Mouse (Mus musculus): ENCODE data around the gene Armh1. TPM values are rescaled to one million over a fixed set of nuclear protein-coding genes. Genes with fewer than 3 reads are reported as not detected.
"Not testable (repeated sequence)": the region's sequence is repeated elsewhere in the genome, so short reads cannot be mapped to it uniquely, and the experiment has no call there.

The Armh1 gene
- total and polyA plus RNA-seq, 3 experiments = 0.43 TPM; not detected in 2

- intact Hi-C loops (cut with DNase I) = no loop called here
- peak overlapping the region; percentile 53 for H3K4me3 ChIP-seq
- H3K36me3 ChIP-seq (ENCODE audit: control insufficient read depth, insufficient read depth, low read length) = no peaks in the 10 kb centered on the region
- H3K79me2 ChIP-seq (replicated peaks; ENCODE audit: control insufficient read depth, insufficient read depth, low read length) = no peaks in the 10 kb centered on the region
- TF ChIP-seq POLR2A (IDR thresholded peaks at IDR 0.05; ENCODE audit: insufficient read depth, low read depth, low read length) (no peak), EP300 (IDR thresholded peaks at IDR 0.05; ENCODE audit: insufficient read depth, low read depth, low read length) (no peak), CTCF (IDR thresholded peaks at IDR 0.05) (no peak)
- peak overlapping the region; percentile 98 for H3K27ac ChIP-seq
- WGBS = 54% methylated on average over 3 of the region's 3 CpGs
- DNase-seq = no peak
- peaks cover 6% of the 10 kb centered on the region for H3K4me1 ChIP-seq (ENCODE audit: control insufficient read depth, insufficient read depth, low read length)
- no peaks in the 10 kb centered on the region for H3K27me3 ChIP-seq (ENCODE audit: control insufficient read depth, insufficient read depth, low read length)
- peak overlapping the region; percentile 85 for H3K9ac ChIP-seq (ENCODE audit: low read depth, low read length)
Observed at GRCm38 (mm10) chr4:117188969-117189368, 63.0 kb downstream of the Armh1 start.

- WGBS = 11% methylated on average over 9 of the region's 9 CpGs
- H3K36me3 ChIP-seq (ENCODE audit: control insufficient read depth, insufficient read depth, low read length); H3K79me2 ChIP-seq (replicated peaks; ENCODE audit: control insufficient read depth, insufficient read depth, low read length); H3K4me1 ChIP-seq (ENCODE audit: control insufficient read depth, insufficient read depth, low read length); DNase-seq; H3K27me3 ChIP-seq (ENCODE audit: control insufficient read depth, insufficient read depth, low read length): not testable (repeated sequence)
- Histone ChIP-seq H3K9ac (ENCODE audit: low read depth, low read length) (peak overlapping the region; percentile 63), H3K4me3 (peak overlapping the region; percentile 64), H3K27ac (peak overlapping the region; percentile 85)
- intact Hi-C loops (cut with DNase I) = loop anchor here (2.0 kb wide), 2 partner anchors 26 to 62 kb away; partner anchors contain the start of gene Rps8
Observed at GRCm38 (mm10) chr4:117182759-117183096, 69.2 kb downstream of the Armh1 start.

- intact Hi-C loops (cut with DNase I) = loop anchor here (2.0 kb wide), 2 partner anchors 25 to 61 kb away; partner anchors contain the start of gene Rps8
- TF ChIP-seq CTCF (IDR thresholded peaks at IDR 0.05) (peak; percentile 31), POLR2A (IDR thresholded peaks at IDR 0.05; ENCODE audit: insufficient read depth, low read depth, low read length) (peak; percentile 68), EP300 (IDR thresholded peaks at IDR 0.05; ENCODE audit: insufficient read depth, low read depth, low read length) (no peak)
- peak within 1 kb of the TSS; percentile 64 for H3K4me3 ChIP-seq
- peak within 1 kb of the TSS; percentile 63 for H3K9ac ChIP-seq (ENCODE audit: low read depth, low read length)
- no peaks in the 10 kb centered on the region for H3K36me3 ChIP-seq (ENCODE audit: control insufficient read depth, insufficient read depth, low read length)
- peak; percentile 91 to 97 for DNase-seq
- H3K4me1 ChIP-seq (ENCODE audit: control insufficient read depth, insufficient read depth, low read length) = peaks cover 1% of the 10 kb centered on the region; the same call in 1 of the 2 replicates
- H3K27ac ChIP-seq = peak within 1 kb of the TSS; percentile 85
- H3K27me3 ChIP-seq (ENCODE audit: control insufficient read depth, insufficient read depth, low read length) = no peaks in the 10 kb centered on the region
- WGBS = 1% methylated on average over 42 of the region's 42 CpGs
- H3K79me2 ChIP-seq (replicated peaks; ENCODE audit: control insufficient read depth, insufficient read depth, low read length) = no peaks in the 10 kb centered on the region
Observed at GRCm38 (mm10) chr4:117181863-117182758, 69.8 kb downstream of the Armh1 start, which contains the start of gene Kif2c. Gene Kif2c (minus strand): TSS chr4:117182639.

- Histone ChIP-seq H3K36me3 (ENCODE audit: control insufficient read depth, insufficient read depth, low read length) (no peaks in the 10 kb centered on the region), H3K9ac (ENCODE audit: low read depth, low read length) (no peak overlapping the region), H3K4me3 (no peak overlapping the region), H3K79me2 (replicated peaks; ENCODE audit: control insufficient read depth, insufficient read depth, low read length) (no peaks in the 10 kb centered on the region), H3K27me3 (ENCODE audit: control insufficient read depth, insufficient read depth, low read length) (no peaks in the 10 kb centered on the region), H3K27ac (no peak overlapping the region), H3K4me1 (ENCODE audit: control insufficient read depth, insufficient read depth, low read length) (no peaks in the 10 kb centered on the region)
- intact Hi-C loops (cut with DNase I) = no loop called here
- 80% methylated on average over 5 of the region's 5 CpGs for WGBS
- DNase-seq = no peak
- no peak for TF ChIP-seq POLR2A (IDR thresholded peaks at IDR 0.05; ENCODE audit: insufficient read depth, low read depth, low read length)
- no peak for TF ChIP-seq EP300 (IDR thresholded peaks at IDR 0.05; ENCODE audit: insufficient read depth, low read depth, low read length)
Observed at GRCm38 (mm10) chr4:117169936-117170335, 82.0 kb downstream of the Armh1 start.

Other genes with a start within 250 kb of the Armh1 start
- 10 to 100 TPM; 12.0 to 14.6 TPM for gene Eif2b3, start 232.7 kb downstream of the Armh1 start, total RNA-seq (2021)
- 7.9 and 11.6 TPM in 2 replicates for gene Eif2b3, start 232.7 kb downstream of the Armh1 start, polyA plus RNA-seq (2012; rRNA removed)
- under 1 TPM; 0.70 to 0.86 TPM for gene Ptch2, start 156.1 kb downstream of the Armh1 start, total RNA-seq (2021)
- gene Ptch2, start 156.1 kb downstream of the Armh1 start, polyA plus RNA-seq (2012; rRNA removed) = 2.4 and 3.2 TPM in 2 replicates
- 1 to 10 TPM; 2.9 to 3.2 TPM for gene Btbd19, start 126.4 kb downstream of the Armh1 start, total RNA-seq (2021)
- 6.6 and 12.2 TPM in 2 replicates for gene Btbd19, start 126.4 kb downstream of the Armh1 start, polyA plus RNA-seq (2012; rRNA removed)
- not detected for gene Tctex1d4, start 125.3 kb downstream of the Armh1 start, total RNA-seq (2021)
- gene Tctex1d4, start 125.3 kb downstream of the Armh1 start, polyA plus RNA-seq (2012; rRNA removed) = 0.29 and 4.2 TPM in 2 replicates
- 1 to 10 TPM; 1.4 to 1.9 TPM for gene Plk3, start 118.2 kb downstream of the Armh1 start, total RNA-seq (2021)
- 4.5 and 4.7 TPM in 2 replicates for gene Plk3, start 118.2 kb downstream of the Armh1 start, polyA plus RNA-seq (2012; rRNA removed)
- 100 to 1,000 TPM; 553 to 608 TPM for gene Rps8, start 95.9 kb downstream of the Armh1 start, total RNA-seq (2021)
- 315 and 381 TPM in 2 replicates for gene Rps8, start 95.9 kb downstream of the Armh1 start, polyA plus RNA-seq (2012; rRNA removed)
- gene Kif2c, start 69.5 kb downstream of the Armh1 start, total RNA-seq (2021) = under 1 TPM; 0.14 to 0.26 TPM
- 0.25 and 0.41 TPM in 2 replicates for gene Kif2c, start 69.5 kb downstream of the Armh1 start, polyA plus RNA-seq (2012; rRNA removed)
- 10 to 100 TPM; 25.0 to 30.6 TPM for gene Tmem53, start 174 bp downstream of the Armh1 start, total RNA-seq (2021)
- 51.8 and 62.3 TPM in 2 replicates for gene Tmem53, start 174 bp downstream of the Armh1 start, polyA plus RNA-seq (2012; rRNA removed)
- 10 to 100 TPM; 32.3 to 33.2 TPM for gene Rnf220, start 244.9 kb upstream of the Armh1 start, total RNA-seq (2021)
- 41.4 and 58.5 TPM in 2 replicates for gene Rnf220, start 244.9 kb upstream of the Armh1 start, polyA plus RNA-seq (2012; rRNA removed)